Mouse (Mus musculus) kidney, adult 2 months (tissue): ENCODE measurements around the gene Madcam1. TPM values are rescaled to one million over a fixed set of nuclear protein-coding genes. Genes with fewer than 3 reads are reported as not detected.
"Not testable (repeated sequence)": the region's sequence is repeated elsewhere in the genome, so short reads cannot be mapped to it uniquely, and the experiment has no call there.

Experiments
- DNase-seq: peaks from one replicate; pipeline ENCODE4 v3.0.0; 2021
- H3K27ac ChIP-seq: fragments of 200-500 bp; 2 replicates; pipeline ENCODE4 v1.5.1; 2012; ENCODE audit warnings: low read depth, low read length, control low read depth, inconsistent platforms; ENCODE audit not compliant: insufficient read depth
- H3K27me3 ChIP-seq: fragments of 200-500 bp; replicated peaks from 2 replicates; pipeline ENCODE4 v1.6.1; 2012; ENCODE audit warnings: mild to moderate bottlenecking, moderate library complexity, low read length, inconsistent platforms; ENCODE audit not compliant: control insufficient read depth, insufficient read depth
- H3K36me3 ChIP-seq: fragments of 200-500 bp; 2 replicates; pipeline ENCODE4 v1.6.1; 2012; ENCODE audit warnings: mild to moderate bottlenecking, moderate library complexity, low read length, inconsistent platforms; ENCODE audit not compliant: control insufficient read depth, insufficient read depth
- H3K4me1 ChIP-seq: fragments of 200-500 bp; 2 replicates; pipeline ENCODE4 v1.6.1; 2011; ENCODE audit warnings: low read length; ENCODE audit not compliant: control insufficient read depth, insufficient read depth
- H3K4me3 ChIP-seq: fragments of 200-500 bp; 2 replicates; pipeline ENCODE4 v1.5.1; 2011; ENCODE audit warnings: mild to moderate bottlenecking, low read depth, low read length, control low read depth; ENCODE audit not compliant: insufficient read depth
- CTCF ChIP-seq: fragments of 200-500 bp; conservative IDR thresholded peaks from 2 replicates; pipeline ENCODE4 v1.5.1; 2011; ENCODE audit warnings: low read depth, mild to moderate bottlenecking, control low read depth, low read length, moderate library complexity, mixed read lengths; ENCODE audit not compliant: insufficient read depth, insufficient read length
- POLR2A ChIP-seq: fragments of 200-500 bp; IDR thresholded peaks from one replicate; pipeline ENCODE4 v1.6.1; 2011; ENCODE audit warnings: low read depth, low read length, control low read depth
- WGBS: fragments of 180-500 bp; shearing (Covaris S2); methylation state at CpG from one replicate; pipeline ENCODE4 v1.1.7; 2018; 5-methylcytosine and 5-hydroxymethylcytosine counted together
- polyA plus RNA-seq: library from polyadenylated mRNA; depleted of rRNA; stranded (reverse); fragments of >200 nt; gene quantifications from 2 replicates; pipeline ENCODE4 v1.2.3, GENCODE M21; 2012

Madcam1 gene
- polyA plus RNA-seq, 1 experiment = 0.44 TPM

DNA sequence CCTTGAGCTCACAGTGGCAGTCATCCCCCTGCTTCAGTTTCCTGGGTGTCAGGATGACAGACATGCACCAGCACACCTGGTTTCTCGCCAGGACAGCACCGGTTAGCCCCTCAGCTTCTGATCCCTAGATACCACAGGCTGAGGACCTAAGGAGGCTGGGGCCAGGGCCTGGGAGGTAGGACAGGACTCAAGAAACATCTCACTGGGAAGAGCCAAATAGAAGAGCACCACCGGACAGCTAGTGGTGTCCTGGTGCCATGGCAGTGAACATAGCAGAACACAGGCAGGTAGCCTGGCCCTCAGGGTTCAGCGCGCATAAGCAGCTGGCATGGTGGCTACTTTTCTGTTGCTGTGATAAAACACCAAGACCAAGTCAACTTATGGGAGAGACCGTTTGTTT, 34.1 kb downstream of the Madcam1 start:
- no peak overlapping the region for H3K4me3 ChIP-seq
- WGBS = 93% methylated on average over 6 of the region's 6 CpGs

DNA sequence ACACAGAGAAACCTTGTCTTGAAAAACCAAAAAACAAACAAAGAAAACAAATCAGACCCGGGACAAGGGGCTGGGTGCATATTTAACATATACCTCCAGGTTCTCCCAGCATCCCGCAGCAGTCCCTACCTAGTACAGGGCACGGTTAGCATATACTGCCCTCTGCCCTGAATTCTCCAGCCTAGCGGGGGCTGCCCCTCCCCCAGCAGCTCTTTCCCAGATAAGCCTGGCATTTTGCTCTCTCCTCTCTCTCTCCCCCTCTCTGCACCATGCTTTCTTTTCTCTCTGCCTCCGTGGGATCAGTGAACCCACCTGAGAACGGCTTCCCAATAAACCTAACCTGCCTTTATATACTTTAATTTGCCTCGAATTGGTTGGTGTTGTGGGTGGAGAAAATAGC, 36.3 kb downstream of the Madcam1 start:
- H3K4me3 ChIP-seq = no peak overlapping the region
- H3K4me1 ChIP-seq = peaks cover 8% of the 10 kb centered on the region; the same call in 1 of the 2 replicates
- 48% methylated on average over 7 of the region's 7 CpGs for WGBS
- no peaks in the 10 kb centered on the region for H3K27me3 ChIP-seq
- no peaks in the 10 kb centered on the region for H3K36me3 ChIP-seq
- DNase-seq = no peak
- no peak for TF ChIP-seq CTCF
- no peak for TF ChIP-seq POLR2A
- peak overlapping the region; percentile 62; the same call in 1 of the 2 replicates for H3K27ac ChIP-seq

More for the DNA sequence above, 34.1 kb downstream of the Madcam1 start:
- H3K4me1 ChIP-seq = no peaks in the 10 kb centered on the region
- H3K27me3 ChIP-seq = no peaks in the 10 kb centered on the region
- no peak overlapping the region for H3K27ac ChIP-seq
- H3K36me3 ChIP-seq = no peaks in the 10 kb centered on the region
- DNase-seq = no peak
- TF ChIP-seq CTCF (no peak), POLR2A (no peak)

DNA sequence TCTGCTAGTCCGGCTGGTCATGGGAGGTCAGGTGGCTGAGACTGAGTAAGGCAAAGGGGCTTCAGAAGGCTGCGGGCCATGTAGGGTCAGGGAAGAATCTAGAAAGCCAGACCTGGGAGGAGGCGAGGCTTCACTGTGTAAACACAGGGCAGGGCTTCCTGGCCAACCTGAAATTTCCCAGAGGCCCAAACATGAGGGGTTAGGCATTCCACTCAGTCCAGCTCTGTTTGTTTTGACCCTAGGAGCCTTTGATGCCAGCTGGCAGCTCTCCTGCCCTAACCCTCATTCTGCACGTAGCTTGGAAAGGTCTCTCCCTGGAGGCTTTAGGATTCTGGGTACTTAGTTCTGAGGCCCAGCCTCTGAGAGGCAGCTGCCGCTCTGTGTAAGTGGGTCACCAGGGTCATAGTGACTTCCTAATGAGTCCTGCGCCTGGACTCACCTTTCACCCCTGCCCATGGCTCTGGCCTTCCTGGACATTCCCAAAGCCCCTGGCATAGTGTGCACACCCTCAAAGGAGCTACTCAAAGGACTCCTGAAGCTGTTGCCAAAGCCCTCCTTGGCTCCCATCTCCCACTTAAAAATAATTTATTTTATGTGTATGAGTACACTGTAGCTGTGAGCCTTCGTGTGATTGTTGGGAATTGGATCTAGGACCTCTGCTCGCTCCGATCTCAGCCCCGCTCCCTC, 37.2 kb downstream of the Madcam1 start:
- no peak for TF ChIP-seq CTCF
- TF ChIP-seq POLR2A = no peak
- Histone ChIP-seq H3K4me1 (peaks cover 16% of the 10 kb centered on the region), H3K4me3 (no peak overlapping the region), H3K36me3 (no peaks in the 10 kb centered on the region), H3K27me3 (no peaks in the 10 kb centered on the region), H3K27ac (peak overlapping the region; percentile 62)
- WGBS = 53% methylated on average over 10 of the region's 10 CpGs
- DNase-seq = peak; percentile 74

DNA sequence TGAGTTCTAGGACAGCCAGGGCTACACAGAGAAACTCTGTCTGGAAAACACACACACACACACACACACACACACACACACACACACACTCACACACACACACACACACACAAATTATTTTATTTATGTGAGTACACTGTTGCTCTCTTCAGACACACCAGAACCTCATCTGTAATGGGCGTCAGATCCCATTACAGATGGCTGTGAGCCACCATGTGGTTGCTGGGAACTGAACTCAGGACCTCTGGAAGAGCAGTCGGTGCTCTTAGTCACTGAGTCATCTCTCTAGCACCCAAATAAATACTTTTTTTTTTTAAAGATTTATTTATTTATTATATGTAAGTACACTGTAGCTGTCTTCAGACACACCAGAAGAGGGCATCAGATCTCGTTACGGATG, 38.6 kb downstream of the Madcam1 start:
- H3K4me3 ChIP-seq, H3K36me3 ChIP-seq, H3K27me3 ChIP-seq, H3K27ac ChIP-seq, DNase-seq: not testable (repeated sequence)
- 83% methylated on average over 4 of the region's 4 CpGs for WGBS
- H3K4me1 ChIP-seq = peaks cover 27% of the 10 kb centered on the region

DNA sequence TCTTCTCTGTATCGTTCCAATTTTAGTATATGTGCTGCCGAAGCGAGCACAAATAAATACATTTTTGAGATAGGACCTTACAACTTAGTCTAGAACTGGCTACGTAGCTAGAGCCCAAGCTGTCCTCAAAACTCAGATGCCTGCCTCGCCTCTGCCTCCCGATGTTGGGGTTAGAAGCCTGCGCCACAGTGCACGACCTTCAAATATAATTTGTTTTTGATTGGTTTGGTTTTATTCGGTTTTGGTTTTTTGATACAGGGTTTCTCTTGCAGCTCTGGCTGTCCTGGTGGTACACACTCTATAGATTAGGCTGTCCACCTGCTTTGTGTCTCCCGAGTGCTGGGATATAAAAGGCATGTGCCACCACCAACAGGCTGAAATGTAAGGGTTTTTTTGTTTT, 39.2 kb downstream of the Madcam1 start:
- TF ChIP-seq POLR2A (no peak), CTCF (no peak)
- no peak overlapping the region for H3K4me3 ChIP-seq

DNA sequence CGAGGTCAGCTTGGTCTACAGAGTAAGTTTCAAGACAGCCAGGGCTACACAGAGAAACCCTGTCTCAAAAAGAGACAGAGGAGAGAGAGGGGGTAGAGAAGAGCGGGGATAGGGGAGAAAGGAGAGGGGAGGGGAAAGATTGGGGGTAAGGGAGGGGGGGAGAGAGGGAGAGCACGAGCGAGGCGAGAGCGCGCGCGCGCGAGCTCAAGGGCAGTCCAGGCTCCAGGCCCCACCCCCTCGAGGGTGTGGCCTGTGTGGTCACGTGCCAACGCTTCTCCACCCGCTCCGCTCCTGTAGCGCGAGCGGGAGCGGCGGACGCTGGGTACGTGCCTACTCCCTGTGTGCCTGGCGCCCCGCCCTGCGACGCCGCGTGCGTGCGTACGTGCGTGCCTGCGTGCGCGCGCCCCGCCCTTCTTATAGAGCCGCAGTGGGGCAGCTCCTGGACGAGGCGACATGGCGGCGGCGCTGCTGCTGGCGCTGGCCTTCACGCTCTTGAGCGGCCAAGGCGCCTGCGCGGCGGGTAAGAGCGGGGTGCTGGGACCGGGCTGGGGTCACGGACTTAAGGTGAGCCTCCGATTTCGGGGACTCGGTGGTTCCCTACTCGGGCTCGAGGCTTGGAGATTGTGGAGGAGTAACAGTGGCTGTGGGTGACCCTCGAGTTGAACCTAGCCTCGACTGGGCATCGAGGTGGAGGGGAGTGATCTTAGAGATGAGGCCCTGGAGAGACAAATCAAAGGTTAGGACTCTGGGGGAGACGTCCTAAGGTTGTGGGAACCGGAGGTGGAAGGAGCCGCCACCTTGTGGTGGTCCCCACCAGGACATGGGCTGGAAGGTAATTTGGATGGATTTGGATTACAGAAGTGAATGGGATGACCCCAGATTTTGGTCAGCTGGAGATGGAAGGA, 40.0 kb downstream of the Madcam1 start, which contains the start of gene Bsg:
Gene Bsg (plus strand): TSS at position 427 of the 905 bp plus-strand sequence.
- peak; percentile 36 for TF ChIP-seq CTCF
- TF ChIP-seq POLR2A = peak; percentile 80
- Histone ChIP-seq H3K27me3 (no peaks in the 10 kb centered on the region), H3K36me3 (no peaks in the 10 kb centered on the region), H3K4me3 (peak within 1 kb of the TSS; percentile 79), H3K4me1 (peaks cover 27% of the 10 kb centered on the region), H3K27ac (peak within 1 kb of the TSS; percentile 80)
- WGBS = under 1% methylated on average over 60 of the region's 65 CpGs
- DNase-seq = peak; percentile 99

More for the DNA sequence above, 39.2 kb downstream of the Madcam1 start:
- Histone ChIP-seq H3K27ac (no peak overlapping the region), H3K4me1 (peaks cover 27% of the 10 kb centered on the region), H3K27me3 (no peaks in the 10 kb centered on the region), H3K36me3 (no peaks in the 10 kb centered on the region)
- 87% methylated on average over 10 of the region's 10 CpGs for WGBS
- DNase-seq = no peak

DNA sequence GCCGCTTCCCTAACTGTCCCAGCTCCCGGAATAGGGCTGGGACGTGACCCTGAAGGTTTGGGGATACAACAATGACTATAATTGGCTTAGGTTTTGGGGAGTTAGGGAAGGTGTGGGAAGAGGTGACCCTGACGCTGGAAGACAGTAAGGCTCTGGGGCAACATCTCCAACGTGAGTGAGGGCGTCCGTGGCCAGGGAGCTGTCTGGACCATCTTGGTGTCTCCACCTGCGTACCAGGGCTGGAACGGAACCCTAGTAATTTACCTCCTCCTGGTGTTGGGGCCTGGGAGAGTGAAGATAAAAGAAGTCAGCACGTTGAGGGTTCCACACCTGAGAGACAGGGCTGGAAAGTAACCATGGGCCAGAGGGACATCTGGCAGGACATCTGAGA, 40.6 kb downstream of the Madcam1 start:
- TF ChIP-seq CTCF (no peak), POLR2A (no peak)
- WGBS = 3% methylated on average over 10 of the region's 10 CpGs
- H3K27me3 ChIP-seq = no peaks in the 10 kb centered on the region
- peaks cover 27% of the 10 kb centered on the region for H3K4me1 ChIP-seq
- no peak overlapping the region; the same call in 1 of the 2 replicates for H3K27ac ChIP-seq
- peak overlapping the region; percentile 79 for H3K4me3 ChIP-seq
- DNase-seq = no peak
- H3K36me3 ChIP-seq = no peaks in the 10 kb centered on the region
